Mouse (Mus musculus) heart, adult 2 months (tissue): ENCODE data around the gene Pmm2.

Source experiments
- CTCF ChIP-seq: fragments of 200-600 bp; IDR thresholded peaks from 2 replicates; pipeline ENCODE4 v1.8.1; 2022; ENCODE audit warnings: antibody characterized with exemption, mild to moderate bottlenecking, moderate library complexity
- EP300 ChIP-seq: fragments of 200-500 bp; IDR thresholded peaks from 2 replicates; pipeline ENCODE4 v1.6.1; 2011; ENCODE audit warnings: low read depth, low read length, control low read depth; ENCODE audit not compliant: insufficient read depth
- POLR2A ChIP-seq: fragments of 200-500 bp; IDR thresholded peaks from 2 replicates; pipeline ENCODE4 v1.6.1; 2011; ENCODE audit warnings: mild to moderate bottlenecking, low read depth, low read length, control low read depth; ENCODE audit not compliant: insufficient read depth

DNA sequence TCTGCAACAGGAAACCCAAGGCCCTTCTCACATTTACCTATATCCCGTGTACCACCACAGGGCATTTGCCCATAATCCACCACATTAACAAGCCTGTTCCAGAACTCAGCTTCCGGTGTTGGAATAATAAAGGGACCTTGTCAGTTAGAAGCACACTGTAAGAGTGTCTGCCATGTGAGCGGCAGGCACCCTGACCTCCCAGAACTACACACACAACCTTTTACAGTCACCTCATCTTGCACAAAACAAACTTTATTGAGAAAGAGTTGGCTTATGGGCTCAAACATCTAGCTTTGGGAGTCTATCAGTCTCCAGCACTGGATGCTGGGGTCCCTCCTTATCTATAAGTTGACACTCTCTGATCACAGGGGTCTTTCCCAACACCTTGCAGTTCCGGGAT lies 20.9 kb downstream of the Pmm2 start:
- TF ChIP-seq CTCF: no peak
- TF ChIP-seq POLR2A: no peak
- no peak for TF ChIP-seq EP300
